Mouse (Mus musculus): ENCODE measurements at regions not wholly inside any gene's neighbourhood (a gene's known extent, or its start where the extent isn't known, plus 50 kb on each side); places are given as distances from the start of the nearest gene placed in this dataset.

GRCm38 (mm10) chr11:45058658-45059057, 441.5 kb downstream of the Ebf1 start:
- DNase-seq (ENCODE audit: low read depth, low spot score): no peak

- no peak for DNase-seq (ENCODE audit: low read depth, low spot score)
These were observed 449.5 kb downstream of the Ebf1 start for GRCm38 (mm10) chr11:45066592-45066991.

GRCm38 (mm10) chr11:45070280-45070679, 453.2 kb downstream of the Ebf1 start:
- DNase-seq (ENCODE audit: low read depth, low spot score): no peak

DNA sequence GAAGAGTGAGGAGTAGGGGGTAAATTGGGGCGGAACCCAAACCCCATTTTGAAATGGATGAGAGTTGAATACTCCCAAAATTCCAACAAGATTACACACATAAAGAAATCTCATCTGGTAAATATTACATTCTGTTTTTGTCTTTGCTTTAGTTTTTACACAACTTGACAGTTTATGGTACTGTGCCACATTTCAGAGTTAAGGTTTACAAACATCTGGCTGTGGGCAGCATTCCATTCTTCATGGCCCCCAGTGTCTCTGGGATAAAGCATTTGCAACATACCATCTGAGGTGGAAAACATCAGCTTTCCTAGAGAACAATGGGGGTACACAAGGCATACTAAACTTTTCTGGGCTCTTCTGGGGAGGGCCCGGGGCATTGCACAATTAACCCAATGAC, 454.1 kb downstream of the Ebf1 start:
- DNase-seq (ENCODE audit: low read depth, low spot score): no peak

DNA sequence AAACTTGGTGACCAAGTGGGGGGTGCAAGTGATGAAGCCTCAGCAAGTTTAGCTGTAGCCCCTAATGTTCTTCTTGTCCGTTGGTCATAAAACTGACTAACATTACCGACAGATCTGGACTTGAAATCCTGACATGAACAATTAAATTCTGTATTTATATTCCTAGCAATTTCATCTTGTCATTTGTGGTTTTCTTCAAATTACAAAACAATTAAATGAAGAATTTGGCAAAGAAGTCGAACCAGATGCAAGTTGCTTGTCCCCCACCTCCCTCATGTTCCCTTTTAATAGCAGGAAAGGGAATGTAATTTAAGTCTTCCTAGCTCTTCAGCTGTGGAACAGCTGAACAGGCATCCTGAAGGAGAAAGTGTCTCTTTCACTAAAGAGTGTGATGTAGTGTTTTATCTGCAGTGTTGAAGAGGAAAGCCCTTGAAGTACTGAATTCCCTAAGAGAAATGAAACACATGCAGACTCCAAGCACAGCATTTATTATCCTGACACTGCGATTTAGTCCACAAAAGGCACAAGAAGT, 467.5 kb downstream of the Ebf1 start:
- no peak for DNase-seq (ENCODE audit: low read depth, low spot score)

DNA sequence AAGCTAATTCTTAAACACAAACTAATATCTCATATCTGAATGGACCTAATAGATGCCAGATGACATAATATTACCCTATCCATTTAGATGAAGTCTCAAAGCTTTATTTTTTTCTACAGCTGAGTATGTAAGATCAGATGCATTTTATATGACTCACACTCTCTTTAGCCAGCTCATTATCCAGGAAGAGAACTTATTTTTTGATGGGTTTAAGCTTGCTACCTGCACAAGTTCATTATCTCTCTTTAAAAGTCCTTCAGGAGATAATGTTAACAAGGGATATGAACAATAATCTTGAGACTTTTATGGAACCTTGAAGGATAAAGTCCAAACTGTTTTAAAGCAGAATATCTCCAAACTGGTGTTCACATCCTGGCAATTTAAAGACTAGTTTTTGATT, 468.0 kb downstream of the Ebf1 start:
- no peak for DNase-seq (ENCODE audit: low read depth, low spot score)

DNA sequence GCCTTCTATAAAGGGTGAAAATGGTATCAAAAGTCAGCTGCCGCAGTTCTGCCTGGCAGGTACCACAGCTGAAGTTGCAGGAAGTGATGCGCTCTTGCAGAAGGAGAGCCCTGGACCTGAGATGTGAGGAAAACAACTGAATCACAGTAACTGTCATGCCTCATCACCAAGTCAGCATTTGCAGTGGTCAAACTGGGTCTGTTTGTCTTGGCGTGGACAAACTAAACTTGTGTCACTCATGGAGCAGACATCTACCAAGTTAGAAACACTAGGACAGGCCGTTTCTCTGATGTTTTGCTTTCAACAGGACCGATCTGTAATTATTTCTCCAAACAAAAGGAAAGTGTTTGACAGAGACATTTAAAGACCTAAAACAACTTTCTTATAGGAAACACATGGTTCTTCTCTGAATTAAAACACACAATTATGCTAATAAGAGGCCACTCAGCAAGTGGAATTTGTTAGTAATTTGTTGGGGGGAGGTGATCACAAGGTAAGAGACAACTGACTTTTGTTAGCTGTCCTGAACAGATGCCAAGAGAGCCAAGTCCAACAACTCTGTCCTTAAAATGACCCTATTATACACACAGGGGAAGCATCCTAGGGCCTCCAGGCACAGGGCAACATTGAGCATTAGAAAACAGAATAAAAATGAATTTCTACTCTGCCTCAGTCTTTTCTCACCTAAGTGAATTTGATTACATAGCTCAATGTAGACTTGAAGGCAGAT, 470.2 kb downstream of the Ebf1 start:
- DNase-seq (ENCODE audit: low read depth, low spot score): no peak

DNA sequence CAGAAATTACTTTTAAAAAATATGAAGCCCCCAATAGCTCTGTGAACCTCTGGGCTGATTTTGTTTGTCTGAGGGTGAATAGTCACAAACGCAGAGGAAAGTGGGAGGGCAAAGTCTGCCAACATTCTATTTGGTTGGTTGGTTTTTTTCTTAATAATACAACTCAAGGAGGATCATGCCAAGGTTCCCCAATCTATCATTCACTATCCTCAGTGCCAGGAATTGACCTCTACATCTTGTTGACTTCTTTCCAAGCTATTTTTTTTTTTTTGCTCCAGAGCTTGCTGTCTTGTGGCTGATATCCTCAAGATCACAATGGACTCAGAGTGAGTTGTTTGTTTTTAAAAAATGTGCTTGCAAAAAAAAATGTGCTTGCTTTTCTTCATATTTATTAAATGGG, 471.2 kb downstream of the Ebf1 start:
- no peak for DNase-seq (ENCODE audit: low read depth, low spot score)

DNA sequence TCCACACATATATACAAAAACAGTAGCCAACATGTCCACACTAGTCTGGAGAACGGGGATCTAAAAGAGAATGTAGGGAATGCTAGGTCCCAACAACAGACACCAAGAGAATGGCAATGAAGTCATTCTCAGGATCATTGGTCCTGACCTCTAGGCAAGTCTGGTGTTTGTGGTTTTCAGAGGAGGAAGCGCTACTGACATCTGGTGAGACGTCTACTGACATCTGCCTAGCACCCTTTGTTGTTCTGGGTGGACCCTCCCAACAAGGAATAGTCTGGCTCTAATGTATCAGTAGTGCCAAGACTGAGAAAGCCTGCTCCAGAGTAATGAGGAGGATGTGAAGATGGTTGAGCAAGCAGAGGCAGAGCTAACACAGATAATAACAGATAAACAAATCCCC, 472.4 kb downstream of the Ebf1 start:
- no peak for DNase-seq (ENCODE audit: low read depth, low spot score)

GRCm38 (mm10) chr11:45103498-45104336, 486.6 kb downstream of the Ebf1 start:
- no peak for DNase-seq (ENCODE audit: low read depth, low spot score)

- no peak for DNase-seq (ENCODE audit: low read depth, low spot score)
These were observed 499.6 kb downstream of the Ebf1 start for GRCm38 (mm10) chr11:45116702-45117101.

- DNase-seq (ENCODE audit: low read depth, low spot score): no peak
These were observed 506.2 kb downstream of the Ebf1 start for GRCm38 (mm10) chr11:45123276-45123675.

- no peak for DNase-seq (ENCODE audit: low read depth, low spot score)
These were observed 519.7 kb downstream of the Ebf1 start for GRCm38 (mm10) chr11:45136781-45137180.

DNA sequence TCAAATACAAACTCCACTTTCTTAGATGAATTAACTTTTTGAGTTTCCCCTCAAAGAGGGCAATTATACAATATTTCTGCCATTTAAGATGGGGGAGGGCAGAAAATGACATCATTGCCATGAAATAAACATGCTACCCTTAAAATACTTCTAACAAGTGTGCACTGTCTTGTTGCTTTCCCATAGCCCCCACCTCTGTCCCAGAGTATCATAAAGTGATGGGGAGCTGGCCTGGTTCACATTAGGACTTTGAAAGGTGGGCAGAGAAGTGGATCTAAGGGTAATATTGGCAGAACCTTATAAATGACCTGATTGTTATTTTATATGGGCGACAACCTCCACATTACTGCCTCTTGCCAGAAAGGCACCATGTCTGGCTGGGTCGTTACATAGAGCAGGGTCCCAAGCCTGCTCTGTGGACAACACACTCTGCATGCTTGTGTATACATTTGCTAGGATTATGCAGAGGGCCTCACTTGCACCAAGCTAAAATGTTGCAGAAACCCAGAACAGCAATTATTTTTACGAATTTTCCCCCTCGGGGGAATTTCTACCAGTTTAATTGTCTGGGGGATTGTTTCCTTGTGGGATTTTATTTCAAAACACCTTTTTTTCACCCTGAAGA, 521.3 kb downstream of the Ebf1 start:
- no peak for DNase-seq (ENCODE audit: low read depth, low spot score)

- no peak for DNase-seq (ENCODE audit: low read depth, low spot score)
These were observed 523.4 kb downstream of the Ebf1 start for GRCm38 (mm10) chr11:45140490-45140889.

GRCm38 (mm10) chr11:45154070-45154469, 537.0 kb downstream of the Ebf1 start:
- DNase-seq (ENCODE audit: low read depth, low spot score): no peak

DNA sequence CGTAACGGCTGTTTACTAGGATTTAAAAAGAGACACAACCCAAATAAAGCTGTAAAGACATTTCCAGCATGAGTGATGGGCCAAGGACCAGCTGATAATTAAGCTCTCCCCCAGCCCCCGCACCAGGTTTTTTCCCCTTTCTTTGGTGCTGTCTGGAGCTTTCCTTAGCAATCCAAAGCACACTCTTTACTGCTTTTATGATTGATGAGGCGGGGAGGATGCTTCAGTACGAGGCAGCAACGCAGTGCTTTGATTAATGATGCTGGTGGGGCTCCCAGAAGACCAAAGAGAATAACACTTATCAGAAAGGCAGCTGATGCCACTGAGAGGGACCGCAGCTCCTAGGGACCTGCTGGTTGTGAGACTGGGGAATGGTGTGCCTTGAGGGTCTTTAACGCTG, 537.4 kb downstream of the Ebf1 start:
- peak; percentile 56 for DNase-seq (ENCODE audit: low read depth, low spot score)

DNA sequence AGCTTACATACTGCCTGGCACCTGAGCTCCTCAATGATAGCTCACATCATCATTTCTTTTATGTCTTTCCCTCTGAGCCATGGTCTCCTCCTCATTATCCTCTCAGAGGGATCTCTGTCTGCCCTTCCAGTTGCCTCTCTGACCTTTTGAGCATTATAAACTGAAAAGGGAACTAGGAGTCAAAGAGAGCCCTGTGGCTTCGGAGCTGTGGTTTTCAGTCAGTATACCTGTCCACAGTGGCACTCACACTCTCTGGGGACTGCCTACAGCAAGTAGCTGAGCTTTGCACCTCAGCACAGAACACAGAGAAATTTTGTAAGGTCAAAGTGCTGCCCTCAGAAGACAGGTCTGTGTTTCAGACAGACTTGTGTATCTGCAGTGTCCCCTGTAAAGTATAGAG, 538.7 kb downstream of the Ebf1 start:
- DNase-seq (ENCODE audit: low read depth, low spot score): no peak

- DNase-seq (ENCODE audit: low read depth, low spot score): no peak
These were observed 541.2 kb downstream of the Ebf1 start for GRCm38 (mm10) chr11:45158282-45158681.

DNA sequence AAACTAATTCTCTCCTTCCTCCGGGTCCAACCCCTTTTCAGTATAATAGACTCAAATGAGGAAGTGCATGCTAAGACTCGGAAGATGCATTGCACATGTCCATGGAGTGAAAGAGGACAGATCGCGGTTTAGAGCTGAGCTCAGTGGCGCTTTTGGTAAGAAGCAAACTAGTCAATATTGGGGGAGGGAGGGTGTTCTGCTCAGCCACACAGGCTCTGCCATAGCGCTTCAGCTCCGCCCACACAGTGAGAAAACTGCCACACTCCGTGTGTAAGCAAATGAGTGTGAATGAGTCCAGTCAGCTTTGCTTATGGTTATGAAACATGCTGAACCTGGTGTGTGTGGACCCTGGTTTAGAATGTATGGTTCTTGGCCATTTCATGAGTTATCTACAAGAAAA, 543.8 kb downstream of the Ebf1 start:
- DNase-seq (ENCODE audit: low read depth, low spot score): no peak

DNA sequence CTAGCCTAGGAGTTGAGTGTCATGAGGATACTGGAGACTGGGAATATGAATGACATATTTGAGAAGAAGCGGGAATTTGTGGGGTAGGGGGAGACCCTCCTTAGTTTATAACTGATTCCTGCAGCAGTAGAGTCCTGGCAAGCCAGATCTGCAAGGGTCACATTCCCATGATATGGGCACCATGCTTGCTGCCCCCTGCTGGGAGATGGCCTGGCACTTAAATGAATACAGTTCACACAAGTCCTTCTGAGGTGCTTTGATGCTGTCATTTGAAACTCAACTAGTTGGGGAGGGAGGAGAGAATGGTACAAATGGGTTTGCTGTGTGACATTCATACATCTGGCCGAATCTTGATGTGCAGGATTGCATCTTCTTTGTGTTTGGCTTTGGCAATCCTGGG, 556.4 kb downstream of the Ebf1 start:
- no peak for DNase-seq (ENCODE audit: low read depth, low spot score)

GRCm38 (mm10) chr11:45174071-45174470, 557.0 kb downstream of the Ebf1 start:
- no peak for DNase-seq (ENCODE audit: low read depth, low spot score)
